Mouse (Mus musculus): ENCODE data around the gene Taok3.

Taok3 gene

DNA sequence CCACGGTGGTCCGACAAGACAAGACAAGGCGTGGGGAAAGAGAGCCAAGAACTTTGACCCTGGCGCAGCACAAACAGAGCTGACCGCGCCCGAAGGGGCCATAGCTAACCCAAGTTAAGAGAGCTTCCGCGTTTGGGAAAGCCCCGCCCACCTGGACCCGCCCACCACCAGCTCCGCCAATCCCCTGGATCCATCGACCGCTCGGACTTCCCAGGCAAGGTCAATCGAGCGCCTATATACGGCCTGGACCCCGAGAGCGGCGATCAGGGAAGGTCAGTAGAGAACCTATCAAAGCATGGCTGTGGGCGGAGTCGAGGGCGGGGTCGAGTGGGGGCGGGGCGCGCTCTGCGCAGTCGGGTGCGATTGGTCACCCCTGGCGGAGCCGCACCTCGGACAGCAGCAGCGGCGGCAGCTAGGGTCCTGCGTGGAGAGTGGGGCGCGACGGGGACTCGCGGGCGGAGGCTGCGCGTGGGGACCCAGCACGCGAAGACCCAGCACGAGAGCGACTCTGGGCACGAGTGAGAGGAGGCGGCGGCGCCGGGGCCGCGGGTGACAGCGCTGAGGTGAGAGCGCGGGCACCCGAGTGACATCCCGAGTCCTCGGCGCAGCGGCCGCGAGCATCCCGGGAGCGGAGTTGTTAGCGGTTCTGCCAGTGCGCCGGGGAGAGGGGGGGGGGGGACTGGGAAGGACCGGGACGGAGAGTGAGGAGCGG lies at the start of gene Taok3:
Gene Taok3 (plus strand): TSS at position 353 of the 712 bp plus-strand sequence.
- peak; percentile 99 to 100 for DNase-seq (ENCODE audit: inconsistent age in 2 of 2, low spot score in 1 of 2)

DNA sequence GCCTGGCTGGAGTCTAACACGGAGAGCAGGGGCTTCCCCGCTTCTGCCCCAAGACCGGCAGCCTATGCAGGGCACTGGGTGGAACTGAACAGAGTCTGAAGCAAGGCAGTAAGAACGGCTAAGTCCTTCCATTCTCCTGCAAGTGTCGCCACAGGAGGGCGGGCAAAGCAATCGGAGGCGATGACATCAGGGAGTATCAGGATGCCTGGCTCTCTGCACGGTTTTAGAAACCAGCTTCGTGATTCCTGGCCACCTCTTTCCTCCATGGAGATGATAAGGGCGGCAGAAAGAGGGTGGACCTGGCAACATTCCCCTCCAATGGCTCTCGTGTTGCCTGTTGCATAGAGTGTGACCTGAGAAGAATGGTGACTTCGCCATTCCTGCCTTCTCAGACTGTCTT lies 32.2 kb upstream of the Taok3 start:
- DNase-seq (ENCODE audit: inconsistent age in 2 of 2, low spot score in 1 of 2), result no peak

DNA sequence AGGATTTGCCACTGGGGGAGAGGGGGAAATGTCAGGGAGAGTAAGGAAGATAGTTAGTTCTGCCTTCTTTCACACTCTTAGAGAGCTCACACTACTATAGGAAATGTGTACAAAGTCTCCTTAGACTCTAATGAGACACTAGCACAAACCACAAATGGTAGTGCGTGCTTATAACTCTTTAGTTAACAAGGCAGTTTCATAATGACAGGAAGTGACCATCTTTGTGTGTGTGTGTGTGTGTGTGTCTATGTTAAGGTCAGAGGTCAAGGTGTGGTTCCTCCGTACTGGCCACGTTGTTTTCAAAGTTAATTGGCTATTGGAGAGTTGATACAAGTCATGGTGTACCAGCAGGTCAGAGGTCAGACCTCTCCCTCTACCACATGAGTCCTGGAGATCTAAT lies 30.8 kb upstream of the Taok3 start:
- DNase-seq (ENCODE audit: inconsistent age in 2 of 2, low spot score in 1 of 2), result no peak

DNA sequence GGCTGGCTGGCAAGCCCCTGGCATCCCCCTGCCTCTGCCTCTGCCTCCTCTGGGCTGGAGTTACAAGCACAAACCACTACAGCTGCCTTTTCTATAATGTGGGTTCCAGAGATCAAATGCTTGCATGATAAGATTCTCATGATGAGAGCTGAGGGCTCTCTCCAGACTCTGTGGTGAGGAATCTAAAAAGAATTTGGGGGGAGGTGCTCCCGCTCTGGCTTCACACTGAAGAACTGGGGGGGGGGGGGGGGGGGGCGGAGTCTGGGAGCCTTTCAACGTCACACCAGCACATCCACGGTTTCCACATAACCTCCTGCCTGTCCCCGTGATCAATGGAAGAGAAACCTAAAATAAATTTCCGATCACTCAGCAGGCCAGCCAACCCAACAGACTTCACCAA lies 30.1 kb upstream of the Taok3 start:
- DNase-seq (ENCODE audit: inconsistent age in 2 of 2, low spot score in 1 of 2), result no peak

DNA sequence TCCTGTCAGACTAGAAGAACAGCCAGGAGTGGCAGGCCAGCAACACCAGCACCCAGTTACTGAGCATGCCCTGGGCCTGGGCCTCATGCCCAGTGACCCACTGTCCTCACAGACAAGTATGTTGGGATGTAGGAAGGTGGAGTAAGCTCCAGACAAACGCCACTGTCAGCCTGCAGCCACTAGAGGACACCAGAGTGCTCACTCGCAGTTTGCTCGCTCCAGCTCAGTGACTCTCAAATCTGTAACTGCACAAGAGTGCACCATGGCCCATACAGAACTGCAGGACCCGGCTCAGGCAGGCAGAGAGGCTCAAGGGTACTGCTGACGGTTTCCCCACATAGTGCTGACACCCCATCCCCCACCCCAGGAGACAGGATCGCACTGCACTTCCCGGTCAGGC lies 25.5 kb upstream of the Taok3 start:
- peak in 1 of 2 experiments; percentile 63 for DNase-seq (ENCODE audit: inconsistent age in 2 of 2, low spot score in 1 of 2)

DNA sequence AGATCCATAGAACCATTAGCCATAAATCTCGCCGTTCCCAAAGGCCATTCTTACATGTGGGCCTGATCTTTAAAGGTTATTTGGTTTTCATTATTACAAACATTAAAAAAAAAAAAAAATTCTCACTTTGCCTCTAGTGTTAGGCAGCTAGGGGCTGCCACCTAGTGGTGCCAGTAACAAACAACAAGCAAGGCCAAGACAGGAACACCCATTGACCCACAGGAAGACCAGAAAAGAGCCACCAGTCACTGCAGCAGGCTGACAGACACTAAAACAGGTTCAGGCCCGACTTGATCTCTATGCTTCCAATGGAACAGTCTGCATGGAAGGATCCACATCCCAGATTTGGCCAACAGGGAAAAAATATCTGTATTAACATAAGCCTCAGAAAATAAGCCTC lies 23.2 kb upstream of the Taok3 start:
- peak in 1 of 2 experiments; percentile 78 for DNase-seq (ENCODE audit: inconsistent age in 2 of 2, low spot score in 1 of 2)

DNA sequence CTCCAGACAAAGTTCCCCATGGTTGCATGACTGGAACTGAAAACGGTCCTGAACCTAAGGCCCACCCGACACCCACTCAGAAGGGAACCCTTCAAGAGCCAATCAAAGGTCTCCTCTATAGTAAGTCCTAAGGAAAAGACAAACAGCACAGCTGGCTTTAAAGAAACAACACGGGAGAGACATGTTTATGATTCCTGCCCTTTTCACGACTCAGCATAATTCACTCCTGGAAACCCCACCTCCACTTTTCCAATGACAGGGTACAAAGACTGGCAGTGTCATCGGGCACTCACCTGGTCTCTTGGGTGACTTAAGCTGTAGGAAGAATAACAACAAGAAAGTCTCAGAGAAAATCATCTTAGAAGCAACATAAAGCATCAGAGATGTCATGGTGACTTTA lies 20.9 kb upstream of the Taok3 start:
- DNase-seq (ENCODE audit: inconsistent age in 2 of 2, low spot score in 1 of 2), result no peak

DNA sequence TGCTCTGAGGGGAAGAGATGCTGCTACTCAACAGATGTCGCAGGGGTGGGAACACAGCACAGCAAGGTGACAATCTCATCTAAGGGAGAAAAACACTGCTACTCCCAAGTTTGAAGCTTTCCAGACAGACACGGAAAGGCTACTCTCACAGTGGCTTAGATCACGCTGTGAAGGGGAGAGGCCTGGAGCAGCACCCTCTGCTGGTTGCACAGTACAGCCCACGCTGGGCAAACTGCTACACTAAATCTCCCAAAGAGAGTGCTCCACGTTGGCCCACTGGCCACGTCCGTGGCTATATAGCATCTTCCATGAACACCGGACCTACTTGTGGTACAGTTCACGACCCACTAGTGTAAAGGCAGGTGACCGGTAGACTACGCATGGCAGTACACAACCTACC lies 20.2 kb upstream of the Taok3 start:
- DNase-seq (ENCODE audit: inconsistent age in 2 of 2, low spot score in 1 of 2), result peak in 1 of 2 experiments; percentile 29

DNA sequence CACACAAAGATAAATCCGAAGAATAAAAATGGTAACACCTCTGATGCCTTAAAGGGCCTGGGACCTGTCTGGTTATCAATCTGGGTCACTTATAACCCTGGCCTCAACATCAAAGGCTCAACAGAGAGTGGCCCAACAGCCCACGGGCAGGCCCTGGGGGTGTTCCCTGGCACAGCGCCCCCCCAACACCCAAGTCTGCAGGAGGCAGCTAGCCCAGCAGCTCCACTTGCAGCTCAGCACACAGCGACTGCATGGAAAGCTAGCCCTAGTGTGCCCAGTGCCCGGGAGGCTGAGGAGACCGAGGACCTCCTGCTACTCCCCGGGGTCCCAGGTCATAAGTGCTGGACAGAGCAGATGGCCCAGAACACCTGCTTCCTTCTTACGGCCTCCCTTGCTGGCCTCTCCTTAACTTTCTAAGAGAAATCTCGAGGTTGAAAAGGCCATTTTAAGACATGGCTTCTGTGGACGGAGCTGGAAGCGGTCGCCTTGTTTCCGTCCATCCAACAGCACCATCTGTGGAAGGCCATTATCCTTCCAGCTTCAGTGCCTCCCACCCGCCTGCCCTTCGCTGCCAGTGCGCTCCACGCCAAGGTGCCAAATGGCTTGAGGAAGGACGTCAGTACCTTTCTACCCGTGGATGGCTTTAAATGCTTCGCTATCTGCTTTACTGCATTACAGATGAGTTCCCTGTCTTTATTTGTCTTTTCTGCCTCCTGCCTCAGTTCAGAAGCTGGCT lies 16.6 kb upstream of the Taok3 start:
- DNase-seq (ENCODE audit: inconsistent age in 2 of 2, low spot score in 1 of 2), result peak in 1 of 2 experiments; percentile 23

DNA sequence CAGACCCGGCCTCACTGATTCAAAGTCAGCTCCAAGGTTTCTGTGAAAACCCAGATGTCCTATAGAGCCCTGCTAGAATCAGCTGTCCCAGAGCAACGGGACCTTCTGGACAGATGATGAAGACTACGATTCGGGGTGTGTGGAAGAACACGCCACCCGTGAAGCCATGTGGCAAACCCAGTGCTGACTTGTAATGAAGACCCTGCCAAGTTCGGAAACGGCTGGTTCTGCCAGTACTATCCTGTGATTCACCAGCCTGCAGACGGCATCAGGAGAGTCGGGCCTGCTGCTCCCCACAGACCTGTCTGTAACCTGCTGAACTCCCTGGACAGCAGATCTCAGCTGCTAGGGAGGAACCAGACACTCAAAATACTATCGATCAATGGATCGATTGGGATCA lies 15.6 kb upstream of the Taok3 start:
- DNase-seq (ENCODE audit: inconsistent age in 2 of 2, low spot score in 1 of 2), result peak in 1 of 2 experiments; percentile 25

DNA sequence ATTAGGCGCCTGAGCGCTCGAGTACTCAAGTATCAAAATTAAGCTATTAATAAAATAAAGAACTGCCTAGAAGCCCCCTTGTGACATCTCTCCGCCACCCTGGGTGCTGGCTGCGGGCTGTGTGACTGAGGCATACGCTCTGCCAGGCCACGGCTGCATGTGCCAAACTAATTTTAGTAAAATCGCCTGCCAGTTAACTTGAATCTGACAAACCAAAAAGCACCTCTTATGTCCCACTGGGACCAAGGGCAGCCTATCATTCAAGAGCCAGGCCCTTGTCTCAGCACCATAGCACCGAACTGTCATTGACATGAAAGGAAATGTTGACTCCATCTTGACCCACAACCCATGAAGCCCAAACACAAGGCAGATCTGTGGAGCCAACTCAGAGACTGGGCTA lies 14.2 kb upstream of the Taok3 start:
- DNase-seq (ENCODE audit: inconsistent age in 2 of 2, low spot score in 1 of 2), result no peak

DNA sequence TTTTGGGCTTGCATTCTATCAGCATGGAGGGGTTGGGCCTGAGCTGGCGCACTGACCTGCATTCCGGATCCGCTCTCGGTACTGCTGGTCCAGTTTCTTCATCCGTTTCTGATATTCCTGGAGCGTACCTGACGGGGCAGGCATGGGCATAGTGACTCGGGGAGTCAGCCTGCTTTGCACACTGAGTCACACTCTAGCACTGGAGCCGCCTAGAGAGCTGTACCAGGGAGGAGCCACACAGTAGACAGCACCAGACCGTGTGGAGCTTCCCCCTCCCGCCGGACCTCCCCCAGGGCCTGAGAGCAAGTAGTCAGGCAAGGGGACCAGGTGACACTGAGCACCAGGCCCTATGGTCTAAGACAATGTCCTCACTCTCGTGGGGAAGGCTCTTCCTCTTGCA lies 11.6 kb upstream of the Taok3 start:
- DNase-seq (ENCODE audit: inconsistent age in 2 of 2, low spot score in 1 of 2), result no peak

DNA sequence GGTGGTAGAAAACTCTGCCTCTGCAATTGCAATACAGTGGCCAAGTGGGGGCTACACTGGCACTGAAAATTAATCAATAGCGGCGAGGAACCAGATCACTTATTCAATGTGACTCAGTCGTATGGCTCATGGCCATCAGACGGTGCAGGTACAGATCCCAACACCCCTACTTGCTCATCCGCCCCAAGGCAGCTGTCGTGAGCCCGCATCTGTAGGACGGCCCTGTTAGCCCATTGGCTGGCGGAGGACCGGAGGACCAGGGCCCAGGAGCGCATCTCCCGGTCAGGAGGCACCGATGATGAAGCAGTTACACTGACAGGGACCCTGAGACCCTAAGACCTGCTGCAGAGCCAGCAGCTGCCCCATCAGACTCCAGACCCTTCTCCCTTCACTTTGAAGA lies 11.2 kb upstream of the Taok3 start:
- peak in 1 of 2 experiments; percentile 18 for DNase-seq (ENCODE audit: inconsistent age in 2 of 2, low spot score in 1 of 2)

DNA sequence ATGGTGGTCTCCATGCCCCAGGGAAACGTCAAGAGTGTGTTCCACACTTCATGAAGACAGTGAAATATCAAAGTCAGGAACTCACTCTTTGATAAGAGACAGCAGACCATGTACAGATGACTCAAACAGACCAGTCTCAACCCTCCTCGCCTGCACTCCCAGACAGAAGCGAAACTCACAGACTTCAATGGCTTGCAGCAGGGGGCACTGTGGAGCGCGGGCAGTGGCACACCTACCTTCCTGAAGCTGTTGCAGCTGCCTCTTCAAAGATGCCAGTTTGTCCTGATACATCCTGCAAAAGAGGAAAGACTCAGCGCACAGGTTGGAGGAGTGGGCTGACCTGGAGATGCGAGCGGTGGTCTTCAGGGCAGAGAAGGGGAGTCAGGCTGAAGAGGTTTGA lies 10.4 kb upstream of the Taok3 start:
- DNase-seq (ENCODE audit: inconsistent age in 2 of 2, low spot score in 1 of 2), result peak in 1 of 2 experiments; percentile 43

DNA sequence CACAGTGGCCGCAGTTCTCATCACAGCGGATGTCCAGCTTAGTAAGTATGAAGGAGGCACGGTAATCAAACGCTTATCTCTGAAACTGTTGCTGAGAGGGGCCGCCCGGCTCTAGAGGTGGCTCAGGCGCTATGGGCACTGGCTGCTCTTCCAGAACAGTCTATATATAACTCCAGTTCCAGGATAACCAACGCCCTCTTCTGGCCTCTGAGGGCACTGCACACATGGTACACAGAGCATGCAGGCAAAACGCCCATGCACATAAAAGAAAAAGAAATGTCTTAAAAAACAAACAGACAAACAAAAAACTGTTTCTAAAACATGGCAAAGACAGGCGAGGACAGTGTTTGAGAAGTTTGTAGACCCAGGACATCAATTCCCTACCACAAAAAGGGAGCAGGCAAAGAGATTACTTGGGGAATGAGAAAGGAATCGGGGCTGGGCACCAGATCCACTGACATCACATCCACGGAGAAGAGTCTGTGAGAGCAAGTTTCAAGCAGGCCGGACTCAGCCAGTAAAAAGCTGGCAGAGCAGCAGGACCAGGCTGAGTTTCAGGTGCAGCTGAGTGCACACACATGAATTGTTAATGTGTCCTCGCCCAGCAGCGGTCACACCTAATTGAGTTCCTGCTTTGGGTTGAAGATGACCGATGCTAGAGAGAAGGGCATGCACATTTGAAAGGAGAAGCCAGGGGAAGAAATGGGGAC lies 8.7 kb upstream of the Taok3 start:
- DNase-seq (ENCODE audit: inconsistent age in 2 of 2, low spot score in 1 of 2), result no peak

DNA sequence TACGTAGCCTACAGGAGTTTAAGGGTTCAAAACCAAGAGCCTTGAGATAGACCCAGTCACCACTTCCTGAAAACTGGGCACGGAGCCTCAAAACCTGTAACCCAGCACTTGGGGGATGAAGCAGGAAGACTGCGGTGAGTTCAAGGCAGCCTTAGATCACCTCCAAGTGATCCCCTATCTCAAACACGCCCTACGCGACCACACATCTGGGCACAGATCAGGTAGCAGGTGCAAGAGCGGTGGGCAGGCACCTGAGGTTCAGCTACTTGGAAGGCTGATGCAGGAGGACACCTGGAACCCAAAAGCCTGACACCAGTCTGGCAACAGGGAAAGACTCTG lies 8.2 kb upstream of the Taok3 start:
- DNase-seq (ENCODE audit: inconsistent age in 2 of 2, low spot score in 1 of 2), result no peak

DNA sequence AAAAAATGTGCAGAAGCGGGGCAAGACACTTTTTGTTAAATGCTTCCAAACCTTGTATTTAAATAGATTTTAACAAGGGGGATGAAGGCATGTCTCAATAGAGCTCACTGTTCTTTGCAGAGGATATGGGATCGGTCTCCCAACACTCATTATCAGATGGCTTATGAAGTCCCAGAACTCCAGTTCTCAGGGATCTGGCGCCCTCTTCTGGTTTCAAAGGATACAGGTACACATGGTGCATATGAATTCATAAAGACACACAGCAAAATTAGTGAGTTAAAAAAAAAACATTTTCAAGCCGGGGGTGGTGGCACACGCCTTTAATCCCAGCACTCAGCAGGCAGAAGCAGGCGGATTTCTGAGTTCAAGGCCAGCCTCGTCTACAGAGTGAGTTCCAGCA lies 6.6 kb upstream of the Taok3 start:
- no peak for DNase-seq (ENCODE audit: inconsistent age in 2 of 2, low spot score in 1 of 2)

DNA sequence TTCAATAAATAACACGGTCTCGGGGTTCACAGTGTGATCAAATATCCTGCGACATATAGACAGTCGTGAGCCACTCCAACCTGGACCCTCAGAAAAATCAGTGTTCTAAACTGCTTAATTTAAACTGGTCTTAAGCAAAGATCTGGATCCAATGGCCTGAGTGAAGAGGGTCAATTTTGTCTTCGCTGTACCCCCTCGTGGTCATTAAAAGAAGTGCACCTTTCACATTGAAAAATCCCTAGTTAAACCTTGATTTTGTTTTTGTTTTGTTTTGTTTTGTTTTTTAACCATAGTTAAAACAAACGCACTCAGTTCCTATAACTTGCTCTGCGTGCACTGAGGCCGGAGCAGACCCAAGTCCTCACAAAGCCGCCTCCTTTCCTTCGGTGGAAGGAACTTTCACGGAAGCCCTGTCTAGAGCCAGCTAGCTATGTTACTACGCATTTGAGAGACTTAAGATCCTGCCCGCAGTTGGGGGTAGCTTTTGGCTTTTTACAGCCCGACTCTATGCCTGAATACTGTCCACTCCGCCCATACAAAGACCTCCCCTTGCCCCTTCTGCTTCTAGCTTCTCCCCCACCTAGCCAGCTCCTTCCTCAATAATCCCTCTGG lies 5.2 kb upstream of the Taok3 start:
- DNase-seq (ENCODE audit: inconsistent age in 2 of 2, low spot score in 1 of 2), result peak in 1 of 2 experiments; percentile 83

DNA sequence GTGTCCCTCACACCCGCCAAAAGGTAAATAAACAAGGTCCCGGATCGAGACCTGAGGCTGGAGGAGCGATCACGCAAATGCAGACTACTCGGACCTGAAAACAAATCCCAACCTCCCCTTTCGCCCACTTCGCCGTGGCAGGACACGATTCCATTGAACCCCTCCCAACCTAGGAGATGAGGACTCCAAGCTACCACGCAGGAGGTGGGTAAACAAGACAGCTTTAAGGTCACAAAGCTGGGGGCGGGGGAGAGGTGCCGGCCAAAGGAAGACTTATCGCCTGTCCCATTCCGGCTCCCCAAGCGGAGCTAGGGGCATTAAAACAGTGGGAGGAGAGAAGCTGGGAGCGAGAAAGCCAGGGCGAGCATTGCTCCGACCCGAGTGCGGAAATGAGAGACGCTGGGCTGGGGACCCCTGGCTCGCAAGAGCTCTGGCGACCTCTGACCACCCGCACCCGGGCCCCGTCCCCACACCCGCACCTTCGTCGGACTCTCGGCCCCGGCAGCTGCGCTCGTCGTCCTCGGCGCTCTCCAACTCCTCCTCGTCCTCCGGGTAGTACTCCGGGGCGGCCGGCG lies 4.6 kb upstream of the Taok3 start:
- DNase-seq (ENCODE audit: inconsistent age in 2 of 2, low spot score in 1 of 2), result peak; percentile 67 to 88

DNA sequence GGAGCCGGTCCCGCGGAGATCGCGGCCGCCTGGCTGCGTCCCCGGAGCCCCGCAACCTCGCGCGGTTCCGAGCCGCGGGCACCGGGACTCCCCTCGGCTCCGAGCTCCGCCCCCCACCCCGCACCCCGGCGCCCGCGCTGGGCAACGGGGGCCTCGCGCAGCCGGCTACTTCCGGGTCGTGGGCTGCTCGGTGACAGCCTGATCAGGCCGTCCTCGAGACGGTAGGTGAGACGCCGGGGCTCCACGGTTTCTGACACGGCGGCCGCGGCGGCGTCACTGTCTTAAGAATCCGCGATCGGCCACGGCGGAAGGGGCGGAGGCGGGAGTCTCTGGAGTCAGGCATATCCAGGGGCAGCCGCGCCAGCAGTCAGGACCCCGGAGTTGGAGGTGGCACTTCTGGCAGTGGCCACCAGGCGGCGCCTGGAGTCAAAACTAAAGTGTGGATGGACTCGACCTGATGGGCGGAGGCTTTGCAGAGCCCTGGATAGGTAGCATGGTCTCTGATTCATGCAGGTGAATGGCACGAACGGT lies 4.0 kb upstream of the Taok3 start, which contains the start of gene Suds3:
Gene Suds3 (minus strand): TSS at position 278 of the 531 bp plus-strand sequence.
- DNase-seq (ENCODE audit: inconsistent age in 2 of 2, low spot score in 1 of 2), result peak; percentile 96 to 100

DNA sequence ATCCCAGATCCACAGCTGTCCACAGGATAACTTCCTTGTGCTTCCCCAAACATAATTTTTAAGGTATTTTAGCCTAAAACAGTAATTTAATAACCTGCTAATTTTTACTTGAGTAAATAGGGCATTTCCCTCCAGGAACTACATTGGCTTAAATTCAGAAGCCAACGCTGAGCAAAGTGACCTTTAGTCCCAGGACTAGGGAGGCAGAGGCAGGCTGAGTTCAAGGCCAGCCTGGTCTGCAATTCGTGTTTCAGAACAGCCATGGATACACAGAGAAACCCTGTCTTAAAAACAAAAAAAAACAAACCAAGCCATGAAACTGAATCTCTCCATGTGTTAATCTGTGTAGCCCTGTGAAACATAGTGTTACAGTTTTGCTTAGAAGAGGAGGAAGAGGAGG lies 3.3 kb upstream of the Taok3 start:
- DNase-seq (ENCODE audit: inconsistent age in 2 of 2, low spot score in 1 of 2), result peak; percentile 51 to 71
